Mouse (Mus musculus) B cell, adult (primary cell): ENCODE measurements around the gene Ezh1. TPM values are rescaled to one million over a fixed set of nuclear protein-coding genes. Genes with fewer than 3 reads are reported as not detected.

ENCODE experiments used
- total RNA-seq: library from RNA; stranded (reverse); gene quantifications from 4 replicates; pipeline ENCODE4 v1.2.4, GENCODE M21; 2023; ENCODE audit not compliant: inconsistent age

The Ezh1 gene
- 74.4 to 88.1 TPM (median 79.3 TPM) in 4 replicates for total RNA-seq

DNA sequence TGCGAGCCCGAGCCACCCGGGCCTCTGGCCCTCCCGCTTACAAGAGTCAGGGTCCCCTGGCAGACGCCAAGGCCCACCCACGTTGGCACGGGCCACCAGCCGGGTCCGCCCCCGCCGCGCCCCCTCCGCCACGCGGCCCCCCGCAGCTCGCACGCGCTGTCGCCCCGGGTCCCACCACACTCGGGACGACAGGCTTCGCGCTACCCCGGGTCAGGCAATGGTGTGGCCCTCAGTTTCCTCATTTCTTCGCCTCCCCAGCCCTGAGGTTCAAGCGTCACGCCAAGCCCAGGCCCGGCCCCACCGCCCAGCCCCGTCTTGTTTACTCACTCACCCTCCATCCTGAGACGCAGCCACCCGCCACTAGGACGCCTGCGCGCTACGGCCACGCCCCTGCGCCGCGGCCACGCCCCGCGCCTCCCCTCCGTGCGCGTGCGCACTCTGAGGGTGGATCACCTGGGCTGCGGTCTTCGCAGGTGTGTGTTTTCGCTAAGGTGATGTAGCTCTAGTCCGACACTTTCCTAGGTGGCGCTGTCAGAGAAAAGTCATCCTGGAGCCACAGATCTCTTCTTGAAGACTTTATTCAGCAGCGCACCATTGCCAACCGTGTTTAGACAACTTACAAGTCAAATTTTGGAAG, at the start of gene Ezh1:
Gene Ezh1, minus strand, starts transcription at position 399 of the 637 bp plus-strand sequence.

DNA sequence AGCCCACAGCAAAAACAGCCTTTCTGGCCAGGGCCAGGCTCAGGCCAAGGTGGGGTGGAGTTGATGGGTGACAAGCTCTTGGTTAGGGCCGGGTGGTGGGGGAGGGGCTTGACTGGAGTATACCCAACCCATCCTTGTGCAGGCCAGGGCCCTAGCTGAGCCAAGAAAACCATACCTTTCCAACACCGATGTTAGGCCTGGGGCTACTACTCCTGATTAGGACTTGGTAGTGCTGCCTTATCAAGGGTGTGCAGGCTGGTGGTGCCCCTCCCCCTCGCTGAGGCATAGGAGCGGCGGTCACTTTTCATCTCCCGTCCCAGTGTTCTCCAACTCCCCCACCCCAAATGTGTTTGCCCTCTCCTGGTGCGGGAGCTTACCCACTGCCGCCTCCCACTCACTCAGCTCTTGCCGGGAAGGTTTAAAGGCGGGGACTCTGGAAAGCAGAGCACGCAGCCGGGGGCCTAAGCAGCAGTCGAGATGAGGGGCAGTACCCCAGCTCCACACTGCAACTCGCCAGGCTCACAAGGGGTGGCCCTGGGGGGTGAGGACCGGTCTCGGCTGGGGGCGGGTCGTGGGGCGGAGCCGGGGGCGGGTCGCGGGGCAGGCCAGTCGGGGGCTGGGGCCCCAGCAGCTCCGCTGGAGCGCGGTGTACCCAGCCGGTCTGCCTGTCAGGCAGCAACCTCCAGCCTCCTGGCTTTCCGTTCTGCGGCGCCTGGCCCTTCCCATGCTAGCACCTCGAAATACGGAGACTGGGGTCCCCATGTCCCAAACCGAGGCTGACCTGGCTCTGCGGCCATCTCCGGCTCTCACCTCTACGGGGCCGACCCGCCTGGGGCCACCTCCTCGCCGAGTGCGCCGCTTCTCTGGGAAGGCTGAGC, 33.9 kb upstream of the Ezh1 start, which contains the start of gene Wnk4:
Gene Wnk4, plus strand, starts transcription at position 620 of the 878 bp plus-strand sequence.

DNA sequence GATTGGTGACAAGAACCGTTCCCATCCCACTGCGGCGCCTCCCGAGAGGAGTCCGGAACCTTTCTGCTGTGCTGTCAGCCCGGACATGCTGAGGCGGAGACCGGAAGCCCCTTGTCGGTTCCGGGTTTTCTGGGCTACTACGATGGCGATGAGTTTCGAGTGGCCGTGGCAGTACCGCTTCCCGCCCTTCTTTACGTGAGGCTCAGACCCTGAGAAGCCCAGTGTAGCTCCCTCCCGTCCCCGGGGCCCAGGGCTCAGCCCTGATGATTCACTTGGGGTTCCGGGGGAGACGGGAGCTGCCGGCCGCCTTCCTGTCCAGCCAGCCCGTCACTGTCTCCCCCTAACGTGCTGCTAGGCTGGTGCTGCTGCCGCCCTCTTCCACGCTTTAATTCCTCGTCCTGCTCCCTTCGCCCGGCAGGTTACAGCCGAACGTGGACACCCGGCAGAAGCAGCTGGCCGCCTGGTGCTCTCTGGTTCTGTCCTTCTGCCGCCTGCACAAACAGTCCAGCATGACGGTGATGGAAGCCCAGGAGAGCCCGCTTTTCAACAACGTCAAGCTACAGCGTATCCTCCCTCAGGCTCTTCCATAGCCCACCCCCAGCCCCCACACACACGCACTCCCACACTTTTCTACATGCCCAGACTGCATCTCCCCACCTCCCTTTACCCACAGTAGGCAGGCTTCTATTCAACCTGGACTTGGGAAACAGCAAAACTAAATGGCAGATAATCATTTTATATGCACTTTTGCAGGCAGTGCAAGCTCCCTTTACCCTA, 27.5 kb upstream of the Ezh1 start, which contains the start of gene Vps25:
Gene Vps25, plus strand, starts transcription at position 95 of the 777 bp plus-strand sequence.

DNA sequence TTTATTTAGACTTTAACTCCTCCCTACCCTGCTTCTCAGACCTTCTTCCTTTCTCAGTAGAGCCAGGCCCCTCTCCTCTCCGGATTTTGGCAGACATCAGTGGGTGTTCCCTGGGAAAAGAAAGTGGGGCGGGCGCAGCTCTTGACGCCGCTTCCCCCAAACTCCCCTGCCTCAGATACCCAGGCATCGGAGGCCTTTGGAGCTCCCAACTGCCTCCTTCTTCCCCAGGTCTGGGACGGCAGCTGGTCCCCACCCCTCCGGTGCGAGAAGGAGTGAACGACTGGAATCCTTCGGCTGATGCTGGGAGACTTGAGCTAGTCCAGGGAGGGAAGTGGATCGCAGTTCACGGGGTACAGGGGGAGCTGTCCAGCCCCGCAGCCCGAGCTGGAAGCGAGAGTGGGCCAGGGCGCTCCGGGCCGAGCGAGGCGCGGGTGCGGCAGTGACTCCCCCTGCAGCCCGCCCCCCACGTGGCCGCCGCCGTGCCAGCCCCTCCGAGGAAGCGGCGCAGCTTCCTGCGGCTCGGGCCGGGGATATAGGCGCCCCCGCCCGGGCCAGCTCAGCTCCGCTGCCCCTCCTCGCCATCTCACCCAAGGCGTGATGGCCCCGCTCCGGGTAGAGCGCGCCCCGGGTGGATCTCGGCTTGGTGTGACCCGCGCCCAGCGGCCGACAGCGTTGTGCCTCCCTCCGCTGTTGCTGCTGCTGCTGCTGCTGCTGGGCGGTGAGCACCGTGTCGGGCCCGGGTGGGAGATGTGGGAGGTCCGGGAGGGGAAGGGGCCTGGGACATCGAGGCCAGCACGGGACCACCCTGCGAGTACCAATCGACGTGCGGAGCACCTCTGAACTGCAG, 19.8 kb upstream of the Ezh1 start, which contains the start of gene Ramp2:
Gene Ramp2, plus strand, starts transcription at position 174 of the 847 bp plus-strand sequence.

DNA sequence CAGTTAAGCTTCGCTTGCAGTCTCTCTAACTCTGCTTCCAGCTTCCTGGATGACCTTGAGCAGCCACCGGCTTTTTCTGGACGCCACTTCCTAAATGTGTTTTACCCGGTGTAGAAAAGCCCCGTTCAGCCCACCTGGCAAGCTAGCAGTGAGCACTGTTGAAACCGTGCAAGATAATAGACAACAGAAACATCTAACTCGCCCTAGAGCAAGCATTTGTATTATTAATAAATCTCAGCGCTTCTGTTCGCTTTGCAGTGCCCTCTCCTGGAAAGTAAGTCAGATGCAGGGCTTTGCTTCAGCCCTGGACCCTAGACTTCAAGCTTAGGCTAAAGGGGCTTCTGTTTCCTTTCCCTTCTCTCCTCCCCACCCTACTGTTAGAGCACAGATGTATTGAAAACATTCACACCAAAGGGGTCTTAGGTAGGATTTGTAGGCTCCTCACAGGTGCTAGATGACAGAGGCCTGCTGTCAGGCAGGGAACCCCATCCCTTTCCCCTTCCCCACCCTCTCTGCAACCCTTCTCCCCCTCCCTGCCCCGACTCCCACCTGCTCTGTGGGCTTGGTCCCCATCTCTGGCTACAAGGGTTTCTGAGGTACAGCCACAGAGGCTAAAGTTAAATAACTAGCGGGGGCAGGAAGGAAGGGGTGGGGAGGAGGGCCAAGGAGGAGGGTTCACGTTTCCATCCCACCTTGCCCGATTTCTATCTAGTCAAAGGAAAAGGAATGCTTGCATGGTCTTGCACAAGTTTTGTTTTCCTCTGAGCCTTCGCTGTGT, 51.2 kb downstream of the Ezh1 start, which contains the start of gene Ccr10:
Gene Ccr10, minus strand, starts transcription at position 593 of the 778 bp plus-strand sequence.

DNA sequence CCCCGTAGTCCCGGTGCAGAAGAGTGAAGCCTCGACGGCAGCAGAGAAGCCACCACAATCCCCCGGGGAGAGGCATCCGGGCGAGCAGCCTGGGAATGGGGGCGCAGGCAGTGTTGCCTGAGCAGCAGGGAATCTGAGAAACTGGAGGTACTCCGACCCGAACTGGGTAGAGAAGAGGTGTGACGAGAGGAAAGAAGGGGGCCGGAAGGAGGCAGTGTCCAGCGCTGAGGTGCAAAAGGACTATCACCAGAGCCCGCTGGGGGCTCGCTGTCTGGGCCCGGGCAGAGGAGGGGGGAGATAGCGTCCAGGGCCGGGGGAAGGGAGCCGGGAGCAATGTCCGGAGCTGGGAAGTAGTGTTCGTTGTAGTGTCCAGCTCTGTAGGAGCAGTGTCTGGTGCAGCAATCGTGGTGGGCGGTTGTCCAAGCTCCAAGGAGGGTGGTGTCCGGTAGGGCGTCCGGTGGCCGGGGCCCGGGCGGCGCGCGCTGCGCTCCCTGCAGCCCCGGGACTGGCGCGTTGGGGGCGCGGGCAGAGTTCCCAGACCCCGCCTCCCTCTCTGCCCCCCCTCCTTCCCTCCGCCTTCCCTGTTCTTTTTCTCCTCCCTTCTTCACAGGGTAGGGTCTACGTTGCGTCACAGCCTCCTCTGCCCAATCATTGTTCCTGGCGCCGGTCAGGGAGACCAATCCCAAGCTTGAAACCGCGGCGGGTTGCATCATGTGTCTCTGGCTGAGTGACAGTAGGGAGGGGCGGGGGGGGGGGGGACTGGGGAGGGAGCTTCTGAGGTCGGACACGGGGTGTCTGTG, 55.3 kb downstream of the Ezh1 start, which contains the start of gene Plekhh3:
Gene Plekhh3, minus strand, starts transcription at position 541 of the 800 bp plus-strand sequence.

DNA sequence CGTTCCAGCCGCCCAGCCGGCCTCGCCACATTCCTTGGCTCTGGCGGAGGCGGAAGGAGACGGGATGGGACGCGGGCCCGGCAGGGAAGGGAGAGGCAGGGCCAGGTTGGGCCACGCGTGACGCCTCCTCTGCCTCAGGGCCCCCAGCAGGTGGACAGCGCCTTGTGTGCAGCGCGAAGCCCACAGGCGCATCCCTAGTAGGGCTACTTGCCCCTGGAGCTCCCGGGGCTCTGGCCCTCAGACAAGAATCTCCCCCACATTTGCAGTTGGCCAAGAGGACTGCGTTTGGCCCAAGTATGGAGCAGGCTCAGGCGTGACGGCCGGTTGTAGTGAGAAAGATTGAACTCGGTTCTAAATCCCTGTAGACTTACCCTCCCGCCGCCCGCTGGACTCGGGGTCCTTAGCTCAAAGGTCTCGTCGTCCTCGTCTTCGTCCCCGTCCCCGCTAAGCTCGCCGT, 55.9 kb downstream of the Ezh1 start, which contains the start of gene Cntnap1:
Gene Cntnap1, plus strand, starts transcription at position 170 of the 457 bp plus-strand sequence.

GRCm38 (mm10) chr11:101155728-101156371, 70.4 kb downstream of the Ezh1 start, which contains the start of gene Tubg2:
Tubg2 (plus strand) TSS chr11:101155907.

Other genes with a start within 250 kb of the Ezh1 start
- 71.3 to 92.3 TPM (median 79.0 TPM) in 4 replicates for gene Atp6v0a1, start 217.0 kb downstream of the Ezh1 start, total RNA-seq
- 14.4 to 19.4 TPM (median 17.3 TPM) in 4 replicates for gene Naglu, start 156.5 kb downstream of the Ezh1 start, total RNA-seq
- 1.4 to 3.2 TPM (median 2.5 TPM) in 4 replicates for gene Hsd17b1, start 148.1 kb downstream of the Ezh1 start, total RNA-seq
- 17.2 to 20.1 TPM (median 18.2 TPM) in 4 replicates for gene Coasy, start 143.9 kb downstream of the Ezh1 start, total RNA-seq
- 30.7 to 44.8 TPM (median 34.4 TPM) in 4 replicates for gene Mlx, start 139.2 kb downstream of the Ezh1 start, total RNA-seq
- 3.3 to 5.1 TPM (median 4.1 TPM) in 4 replicates for gene Psmc3ip, start 131.0 kb downstream of the Ezh1 start, total RNA-seq
- gene Retreg3, start 106.6 kb downstream of the Ezh1 start, total RNA-seq = 71.0 to 73.7 TPM (median 72.2 TPM) in 4 replicates
- 14.2 to 19.4 TPM (median 16.1 TPM) in 4 replicates for gene Tubg1, start 106.5 kb downstream of the Ezh1 start, total RNA-seq
- gene Tubg2, start 70.6 kb downstream of the Ezh1 start, total RNA-seq = 2.9 to 6.1 TPM (median 3.9 TPM) in 4 replicates
- 0.32 to 0.80 TPM (median 0.59 TPM) in 4 replicates for gene Cntnap1, start 55.9 kb downstream of the Ezh1 start, total RNA-seq
- gene Plekhh3, start 55.1 kb downstream of the Ezh1 start, total RNA-seq = 0.61 to 2.3 TPM (median 1.3 TPM) in 4 replicates
- gene Ccr10, start 51.0 kb downstream of the Ezh1 start, total RNA-seq = 0.60 TPM in 1 of 4 replicates, not detected in the others
- not detected in 4 replicates for gene Ramp2, start 19.6 kb upstream of the Ezh1 start, total RNA-seq
- 73.6 to 86.7 TPM (median 83.1 TPM) in 4 replicates for gene Vps25, start 27.2 kb upstream of the Ezh1 start, total RNA-seq
- gene Wnk4, start 34.1 kb upstream of the Ezh1 start, total RNA-seq = 0.21 to 1.5 TPM (median 1.1 TPM) in 4 replicates
- 0.22 to 0.51 TPM (median 0.47 TPM) in 4 replicates for gene Cntd1, start 52.5 kb upstream of the Ezh1 start, total RNA-seq
- 26.7 to 40.5 TPM (median 28.5 TPM) in 4 replicates for gene Coa3, start 52.7 kb upstream of the Ezh1 start, total RNA-seq
- gene Becn1, start 75.8 kb upstream of the Ezh1 start, total RNA-seq = 177 to 193 TPM (median 186 TPM) in 4 replicates
- gene Psme3, start 89.8 kb upstream of the Ezh1 start, total RNA-seq = 134 to 152 TPM (median 146 TPM) in 4 replicates
- gene Aoc2, start 98.6 kb upstream of the Ezh1 start, total RNA-seq = 13.2 to 15.9 TPM (median 13.8 TPM) in 4 replicates
- 0.26 to 0.87 TPM (median 0.59 TPM) in 4 replicates for gene Aoc3, start 104.1 kb upstream of the Ezh1 start, total RNA-seq
- not detected in 4 replicates for gene G6pc, start 141.1 kb upstream of the Ezh1 start, total RNA-seq
- gene Aarsd1, start 191.2 kb upstream of the Ezh1 start, total RNA-seq = 18.5 to 27.4 TPM (median 26.4 TPM) in 4 replicates
- 0.87 to 3.1 TPM (median 1.6 TPM) in 4 replicates for gene Gm27029, start 198.3 kb upstream of the Ezh1 start, total RNA-seq
- gene Rundc1, start 198.6 kb upstream of the Ezh1 start, total RNA-seq = 20.8 to 21.4 TPM (median 20.9 TPM) in 4 replicates
- gene Ptges3l, start 198.9 kb upstream of the Ezh1 start, total RNA-seq = 1.7 to 2.7 TPM (median 2.0 TPM) in 4 replicates
- gene Rpl27, start 215.8 kb upstream of the Ezh1 start, total RNA-seq = 98.0 to 135 TPM (median 128 TPM) in 4 replicates
- gene Ifi35, start 221.9 kb upstream of the Ezh1 start, total RNA-seq = 63.1 to 83.1 TPM (median 74.7 TPM) in 4 replicates
- 0.87 to 1.5 TPM (median 1.0 TPM) in 4 replicates for gene Rnd2, start 238.5 kb upstream of the Ezh1 start, total RNA-seq
- gene Vat1, start 239.8 kb upstream of the Ezh1 start, total RNA-seq = 13.4 to 20.3 TPM (median 15.6 TPM) in 4 replicates